Mouse (Mus musculus): ENCODE measurements around the gene Tecpr1. TPM values are rescaled to one million over a fixed set of nuclear protein-coding genes. Genes with fewer than 3 reads are reported as not detected.

Gene Tecpr1
- total RNA-seq, 2 experiments from 2014 or later: 106 TPM

DNA sequence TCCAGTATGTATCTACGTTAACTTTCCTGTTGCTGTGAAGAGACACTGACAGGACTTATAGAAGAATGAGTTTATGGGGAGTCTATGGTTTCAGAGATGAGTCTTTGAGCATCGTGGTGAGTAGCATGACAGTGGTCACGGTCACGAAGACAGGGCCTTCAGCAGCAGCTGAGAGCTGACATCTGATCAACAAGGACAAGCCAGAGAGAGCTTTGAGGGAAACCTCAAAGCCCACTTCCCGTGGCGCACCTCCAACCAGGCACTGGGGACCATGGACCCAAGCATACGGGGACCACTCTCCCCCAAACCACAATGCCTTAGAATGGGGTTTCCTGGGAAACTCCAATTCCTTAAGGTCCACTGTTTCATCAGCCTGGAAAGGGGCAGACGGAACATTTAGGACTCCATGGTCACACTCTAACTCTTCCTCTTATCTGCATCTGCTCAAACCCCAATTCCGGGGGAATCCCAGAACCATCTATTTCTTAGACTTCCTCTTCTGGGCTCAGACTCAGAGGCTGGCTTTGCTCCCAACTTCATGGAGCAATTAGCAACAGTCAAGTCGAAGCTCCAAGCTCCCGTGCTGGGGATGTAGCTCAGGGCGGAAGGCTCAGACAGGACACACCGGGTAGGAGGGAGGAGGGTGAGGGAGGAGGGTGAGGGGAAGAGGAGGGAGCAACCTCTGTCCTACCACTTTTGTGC is 28.6 kb upstream of the Tecpr1 start:
- no peak for DNase-seq

GRCm38 (mm10) chr5:144249871-144250270 is 26.5 kb upstream of the Tecpr1 start:
- DNase-seq: no peak

GRCm38 (mm10) chr5:144247906-144248585 is 24.6 kb upstream of the Tecpr1 start:
- DNase-seq: no peak

- DNase-seq: no peak
Observed at GRCm38 (mm10) chr5:144247307-144247706, 23.9 kb upstream of the Tecpr1 start.

GRCm38 (mm10) chr5:144246669-144247068 is 23.3 kb upstream of the Tecpr1 start:
- DNase-seq: no peak

DNA sequence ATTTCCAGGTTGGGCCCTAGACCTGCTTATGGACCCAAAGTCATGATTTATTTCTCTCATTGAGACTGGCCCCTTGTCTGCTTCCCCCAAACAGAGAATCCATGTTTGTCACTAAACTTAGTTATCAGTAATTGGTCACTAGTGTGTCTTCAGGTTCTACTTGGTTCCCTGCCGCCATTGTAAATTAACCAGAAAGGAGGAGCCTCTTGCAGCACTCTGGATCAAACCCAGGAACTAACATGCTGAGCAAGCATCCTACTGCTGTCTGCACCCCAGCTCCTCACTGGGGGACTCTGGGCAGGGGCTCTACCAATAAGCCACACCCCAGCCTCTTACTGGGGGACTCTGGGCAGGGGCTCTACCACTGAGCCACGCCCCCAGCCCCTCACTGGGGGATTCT is 22.2 kb upstream of the Tecpr1 start:
- no peak for DNase-seq

DNA sequence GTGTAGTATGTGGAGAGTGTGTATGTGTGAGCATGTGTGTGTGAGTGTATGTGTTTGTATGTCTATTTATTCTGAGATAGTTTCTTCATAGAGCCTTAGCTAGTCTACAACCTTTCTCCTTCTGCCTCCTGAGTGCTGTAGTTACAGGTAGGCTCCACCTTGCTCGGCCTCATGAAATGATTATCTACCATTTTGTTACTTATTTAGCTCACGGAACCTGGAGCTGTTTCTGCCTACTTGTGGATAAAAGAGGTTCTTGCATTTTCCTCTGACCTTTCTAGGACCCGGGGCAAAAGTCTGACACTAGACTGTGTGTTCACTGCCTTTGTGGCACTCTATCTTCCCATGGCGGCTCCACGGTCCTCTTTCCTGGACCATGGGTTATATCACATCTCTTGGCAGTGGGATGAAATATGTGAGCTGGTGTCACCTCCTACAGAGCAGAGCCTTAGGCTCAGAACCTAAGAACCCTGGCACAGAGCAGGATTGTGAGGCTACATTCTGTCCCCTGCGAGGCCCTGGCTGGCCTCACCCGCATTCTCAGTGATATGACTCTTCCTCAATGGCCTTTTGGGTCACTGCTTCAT is 20.6 kb upstream of the Tecpr1 start, which contains the start of gene Bri3:
TSS of gene Bri3 (plus strand) at position 537 of the 587 bp plus-strand sequence.
- DNase-seq: no peak

DNA sequence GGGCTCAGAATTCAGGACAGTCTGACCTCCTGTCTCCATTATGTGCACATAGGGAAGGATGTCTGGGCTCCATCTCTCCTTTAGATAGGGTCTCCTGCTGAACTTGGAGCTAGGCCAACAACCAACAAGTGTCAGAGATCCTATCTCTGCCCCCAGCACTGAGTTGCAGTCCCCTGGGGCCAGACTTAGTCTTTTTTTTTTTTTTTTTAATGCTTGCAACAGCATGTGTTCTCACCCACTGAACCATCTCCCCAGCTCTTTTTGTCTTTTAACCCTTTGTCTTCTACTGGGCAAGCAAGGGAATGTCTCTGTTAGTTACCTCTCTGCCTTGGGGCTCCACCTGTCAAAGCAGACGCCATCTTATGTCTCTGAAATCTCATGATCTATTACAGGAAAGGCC is 15.6 kb upstream of the Tecpr1 start:
- no peak for DNase-seq

- peak; percentile 56 to 68 for DNase-seq
Observed at GRCm38 (mm10) chr5:144234714-144235113, 11.3 kb upstream of the Tecpr1 start.

DNA sequence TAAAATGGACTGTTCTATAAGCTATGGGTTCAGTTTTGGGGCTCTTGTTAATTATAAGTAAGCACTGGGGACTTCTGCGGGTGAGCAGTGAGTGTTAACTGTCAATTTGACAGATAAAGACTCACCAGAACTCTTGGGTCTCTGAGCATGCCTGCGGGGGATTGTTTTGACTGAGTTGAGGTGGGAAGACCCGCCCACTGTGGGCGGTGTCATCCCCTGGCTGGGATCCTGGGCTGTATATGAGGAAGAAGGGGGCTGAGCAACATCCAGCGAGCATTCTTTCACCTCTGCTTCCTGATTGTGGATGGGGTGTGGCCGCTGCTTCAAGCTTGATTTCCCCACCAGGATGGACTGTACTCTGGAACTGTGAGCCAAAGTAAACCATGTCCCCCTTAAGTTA is 10.8 kb upstream of the Tecpr1 start:
- DNase-seq: no peak

- no peak for DNase-seq
Observed at GRCm38 (mm10) chr5:144232531-144232930, 9.1 kb upstream of the Tecpr1 start.

DNA sequence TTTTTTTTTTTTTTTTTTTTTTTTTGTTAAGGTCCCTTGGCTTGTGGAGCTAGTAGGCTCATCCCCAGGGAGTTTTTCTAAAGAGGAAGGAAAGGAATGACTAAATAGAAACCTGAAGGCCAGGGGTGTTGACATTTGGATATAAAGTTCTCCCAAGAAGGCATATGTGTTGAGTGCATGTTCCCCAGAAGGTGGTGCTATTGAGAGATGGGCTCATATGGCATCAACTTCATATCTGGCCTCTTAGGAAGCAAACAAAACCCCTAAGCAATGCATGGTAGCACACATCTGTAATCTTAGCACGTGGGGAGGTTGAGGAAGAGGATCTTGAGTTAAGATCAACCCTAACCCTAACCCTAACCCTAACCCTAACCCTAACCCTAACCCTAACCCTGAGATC is 8.0 kb upstream of the Tecpr1 start:
- DNase-seq: no peak

- no peak for DNase-seq
Observed at GRCm38 (mm10) chr5:144230216-144230615, 6.8 kb upstream of the Tecpr1 start.

GRCm38 (mm10) chr5:144226220-144226619 is 2.8 kb upstream of the Tecpr1 start:
- DNase-seq: no peak

- DNase-seq: no peak
Observed at GRCm38 (mm10) chr5:144223899-144224816, 743 bp upstream of the Tecpr1 start.

DNA sequence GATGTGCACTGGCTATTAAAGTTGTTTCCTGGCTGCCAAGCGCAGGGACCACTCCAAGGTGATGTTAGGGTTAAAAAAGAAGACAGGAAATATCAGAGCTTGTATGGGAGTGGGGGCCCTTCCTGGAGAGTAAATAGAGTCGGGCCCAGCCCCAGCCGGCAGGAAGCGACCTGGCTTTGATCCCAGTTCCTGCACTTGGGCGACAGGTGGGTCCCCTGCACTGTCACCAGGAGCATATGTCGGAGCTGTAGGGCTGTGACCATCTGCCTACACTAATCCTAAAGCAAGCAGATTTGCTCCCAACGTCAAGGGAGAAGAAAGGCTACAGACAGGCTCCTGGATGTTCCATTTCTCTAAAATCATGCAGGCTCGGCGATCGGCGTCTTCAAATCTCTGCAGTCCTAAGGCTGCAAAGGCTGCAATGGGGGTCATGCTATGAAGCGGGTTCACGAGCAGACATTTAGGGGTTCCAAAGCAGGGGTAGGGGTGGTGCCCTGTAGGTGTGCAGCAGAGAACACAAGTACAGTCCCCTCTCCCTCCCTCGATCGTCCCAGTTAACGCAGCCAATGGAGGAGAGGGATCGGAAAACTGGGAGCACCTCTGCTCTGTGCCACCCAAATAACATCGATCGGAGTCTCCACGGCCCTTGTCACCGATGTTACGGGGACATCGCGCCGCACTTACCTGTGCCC is 458 bp downstream of the Tecpr1 start:
- DNase-seq: peak in 1 of 2 experiments; percentile 23

DNA sequence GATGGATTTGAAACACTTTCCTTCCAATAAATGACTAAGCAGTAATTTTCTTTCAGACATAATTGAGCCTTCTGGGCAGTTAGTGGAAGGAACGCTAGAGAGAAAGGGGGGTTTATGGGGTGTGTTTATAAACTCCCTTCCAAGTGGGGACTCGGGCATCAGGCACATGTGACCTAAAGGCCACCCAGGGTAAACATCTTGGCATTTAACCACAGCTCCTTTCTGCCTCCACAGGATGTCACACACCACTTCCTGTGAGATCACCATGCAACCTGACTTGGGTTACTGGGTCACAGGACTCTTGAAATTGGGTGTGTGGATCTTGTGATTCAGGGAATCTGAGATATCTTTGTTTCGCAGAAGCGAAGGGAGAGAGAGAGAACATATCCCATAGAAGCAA is 2.1 kb downstream of the Tecpr1 start:
- DNase-seq: no peak

DNA sequence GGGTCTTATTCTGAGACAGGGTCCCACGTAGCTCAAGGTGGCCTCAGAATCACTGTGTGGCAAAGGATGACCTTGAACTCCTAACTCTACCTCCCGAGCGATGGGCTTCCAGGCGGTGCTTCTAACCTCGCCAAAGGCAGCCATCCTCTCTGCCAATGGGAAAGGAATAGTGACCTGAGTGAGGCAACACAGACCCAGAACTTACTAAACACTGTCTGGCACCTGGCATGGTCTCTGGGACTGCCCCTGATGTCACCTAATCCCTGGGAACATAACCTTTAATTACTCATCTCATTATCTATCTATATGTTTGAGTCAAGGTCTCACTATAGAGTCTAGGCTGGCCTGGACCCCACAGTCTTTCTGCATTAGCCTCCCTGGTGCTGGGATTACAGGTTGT is 3.5 kb downstream of the Tecpr1 start:
- no peak for DNase-seq

DNA sequence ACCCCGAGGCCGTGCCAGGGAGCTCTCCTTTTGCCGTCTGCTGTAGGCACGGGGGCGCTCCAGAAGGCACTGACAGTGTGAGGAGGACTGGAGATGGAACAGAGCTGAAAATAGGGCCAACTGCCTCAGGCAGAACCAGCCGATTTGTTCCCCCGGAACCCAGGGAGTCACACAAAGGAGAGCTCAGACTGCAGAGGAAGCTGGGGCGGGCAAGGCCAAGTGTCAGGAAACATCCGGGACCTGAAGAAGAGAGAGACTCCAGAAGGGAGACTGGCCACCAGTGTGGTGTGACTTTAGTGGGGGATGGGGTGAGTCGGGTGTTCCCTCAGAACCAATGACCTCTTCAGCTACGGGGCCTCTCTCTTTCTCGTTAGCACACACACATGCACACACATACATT is 4.1 kb downstream of the Tecpr1 start:
- DNase-seq: no peak

GRCm38 (mm10) chr5:144218061-144218460 is 5.4 kb downstream of the Tecpr1 start:
- no peak for DNase-seq

- no peak for DNase-seq
Observed at GRCm38 (mm10) chr5:144215992-144216391, 7.4 kb downstream of the Tecpr1 start.

- DNase-seq: no peak
Observed at GRCm38 (mm10) chr5:144214453-144214852, 9.0 kb downstream of the Tecpr1 start.

Measured in layer of hippocampus, postnatal 36 days (tissue).